Mouse (Mus musculus): ENCODE measurements at regions not wholly inside any gene's neighbourhood (a gene's known extent, or its start where the extent isn't known, plus 50 kb on each side); places are given as distances from the start of the nearest gene placed in this dataset.

- peak; percentile 90 for DNase-seq (ENCODE audit: low spot score)
These were observed 234.7 kb upstream of the A1bg start for GRCm38 (mm10) chr15:61157543-61157942.

GRCm38 (mm10) chr15:61155530-61155929 is 232.7 kb upstream of the A1bg start:
- DNase-seq (ENCODE audit: low spot score), result no peak

- DNase-seq (ENCODE audit: low spot score), result no peak
These were observed 231.4 kb upstream of the A1bg start for GRCm38 (mm10) chr15:61154166-61154565.

DNA sequence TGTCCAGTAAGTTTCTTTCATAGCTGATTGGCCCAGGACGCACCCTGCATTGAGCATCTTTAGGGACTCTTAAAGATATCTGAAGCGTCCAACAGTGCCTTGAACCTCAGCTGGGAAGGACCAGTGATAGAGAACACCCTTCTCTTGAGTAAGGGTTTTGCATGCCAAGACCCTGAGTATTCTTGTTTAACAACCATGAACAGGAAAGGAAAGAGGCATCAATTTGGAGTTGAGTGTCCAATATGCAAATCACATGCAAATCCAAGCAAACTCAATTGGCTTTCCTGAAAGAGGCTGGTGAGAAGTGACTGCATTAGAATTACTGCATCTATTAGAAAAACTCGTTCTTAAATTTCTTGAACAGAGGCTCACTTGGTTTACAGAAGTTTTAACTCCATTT is 220.0 kb upstream of the A1bg start:
- DNase-seq (ENCODE audit: low spot score), result no peak

DNA sequence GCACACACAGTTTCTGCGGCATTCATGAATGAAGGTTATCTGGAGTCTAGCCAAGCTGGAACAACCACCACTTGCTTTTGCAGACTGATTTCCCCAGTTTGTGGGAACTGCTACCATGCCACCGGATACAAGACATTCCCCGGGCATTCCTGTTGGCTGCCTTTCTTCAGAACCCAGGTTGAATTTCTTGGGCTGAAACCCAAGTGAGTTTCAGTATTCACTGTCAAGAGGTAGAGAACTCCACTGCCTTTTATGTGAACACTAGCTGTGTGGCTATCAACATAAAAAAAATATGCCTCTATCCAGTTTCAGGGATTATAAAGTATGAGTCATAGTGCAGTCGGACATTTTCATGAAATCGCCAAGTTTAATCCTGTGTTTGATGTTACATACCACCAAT is 216.3 kb upstream of the A1bg start:
- DNase-seq (ENCODE audit: low spot score), result no peak

- no peak for DNase-seq (ENCODE audit: low spot score)
These were observed 214.0 kb upstream of the A1bg start for GRCm38 (mm10) chr15:61136781-61137180.

DNA sequence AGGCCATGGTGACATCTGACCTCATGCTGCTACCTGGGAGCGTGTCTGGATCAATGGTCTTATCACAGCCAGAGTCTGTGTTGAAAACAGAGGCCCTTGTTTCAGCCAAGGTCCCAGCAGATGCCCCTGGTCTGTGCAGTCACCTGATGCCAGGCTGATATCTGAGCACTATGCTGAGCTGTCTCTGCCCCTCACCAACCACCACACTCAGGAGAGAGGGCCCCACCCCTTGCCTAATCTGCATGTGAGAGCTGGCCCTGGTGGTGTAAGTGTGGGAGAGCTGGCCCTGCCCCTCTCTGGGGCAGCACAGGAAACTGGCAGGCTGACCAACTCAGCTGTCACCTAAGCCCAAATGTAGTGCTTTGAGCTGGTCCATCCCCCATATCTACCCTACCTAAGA is 210.5 kb upstream of the A1bg start:
- no peak for DNase-seq (ENCODE audit: low spot score)

GRCm38 (mm10) chr15:61127971-61128370 is 205.2 kb upstream of the A1bg start:
- no peak for DNase-seq (ENCODE audit: low spot score)

- peak; percentile 5 for DNase-seq (ENCODE audit: low spot score)
These were observed 204.3 kb upstream of the A1bg start for GRCm38 (mm10) chr15:61127130-61127529.

- no peak for DNase-seq (ENCODE audit: low spot score)
These were observed 194.1 kb upstream of the A1bg start for GRCm38 (mm10) chr15:61116912-61117311.

DNA sequence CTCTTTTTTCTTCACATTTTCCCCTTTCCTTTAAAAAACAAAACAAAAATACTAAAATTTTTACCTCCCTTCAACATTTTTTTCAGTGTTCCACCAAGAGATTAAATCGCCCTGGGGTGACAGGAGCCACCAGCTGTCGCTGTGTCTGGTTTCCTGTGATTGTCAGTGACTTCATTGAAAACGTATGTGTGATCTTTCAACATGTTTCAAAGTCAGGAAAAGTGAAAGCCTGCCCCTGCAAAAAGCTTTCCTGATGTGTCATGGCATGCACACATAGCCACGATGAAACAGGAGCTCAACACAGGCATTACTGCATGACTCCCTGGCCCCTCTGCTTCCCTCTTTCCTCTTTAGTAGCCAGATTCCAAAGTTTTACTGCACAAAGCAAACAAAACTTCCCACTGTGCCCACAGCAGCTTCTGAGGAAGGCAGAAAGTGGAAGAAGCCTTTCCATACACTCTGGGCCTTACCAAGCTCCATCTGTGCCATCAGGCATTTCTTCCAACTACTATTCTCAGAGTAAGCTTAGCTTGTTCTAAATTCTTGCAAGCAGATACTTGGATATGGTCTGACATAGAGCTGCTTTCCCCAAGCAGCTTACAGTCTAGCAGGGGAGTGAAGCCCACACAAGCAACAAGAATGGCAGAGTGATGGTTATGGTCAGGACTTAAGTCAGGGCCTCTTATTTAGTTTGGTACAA is 186.8 kb upstream of the A1bg start:
- DNase-seq (ENCODE audit: low spot score), result no peak

DNA sequence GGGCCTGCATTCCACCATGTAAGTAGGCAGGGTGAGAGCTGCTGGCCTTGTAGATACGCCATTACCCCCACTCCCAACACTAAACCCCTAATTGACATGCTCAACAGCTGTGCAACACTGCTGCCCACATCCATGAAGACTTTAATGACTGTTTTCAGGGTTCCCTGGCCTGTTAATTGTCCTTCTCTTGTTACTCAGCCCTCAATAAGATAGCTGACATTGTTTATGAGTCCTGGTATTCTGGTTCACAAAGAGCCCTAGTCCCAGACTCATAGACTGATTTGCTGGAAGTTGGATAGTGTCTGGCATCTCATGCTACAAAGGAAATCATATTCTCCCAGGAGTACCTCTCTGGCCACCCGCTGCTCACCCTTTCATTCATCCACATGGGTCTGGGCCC is 186.1 kb upstream of the A1bg start:
- DNase-seq (ENCODE audit: low spot score), result no peak

- peak; percentile 27 for DNase-seq (ENCODE audit: low spot score)
These were observed 179.9 kb upstream of the A1bg start for GRCm38 (mm10) chr15:61102421-61103412.

DNA sequence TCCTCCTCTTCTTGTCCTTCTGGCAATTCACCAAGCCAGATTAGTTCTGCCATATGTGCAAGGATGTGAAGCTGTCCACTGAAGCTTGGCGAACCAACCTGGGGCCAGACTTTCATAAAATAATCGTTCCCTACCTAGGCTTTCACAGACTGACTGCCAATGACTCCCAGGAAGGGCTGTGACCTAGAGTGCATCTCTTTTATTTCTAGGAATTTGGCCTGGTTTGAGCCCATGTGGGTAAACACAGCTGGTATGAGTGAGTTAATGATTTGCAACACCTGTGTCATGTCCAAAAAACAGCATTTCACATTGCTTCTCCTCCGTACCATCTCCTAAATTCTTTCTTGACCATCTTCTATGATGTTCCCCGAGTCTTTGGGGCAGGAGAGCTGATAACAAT is 178.0 kb upstream of the A1bg start:
- DNase-seq (ENCODE audit: low spot score), result no peak

DNA sequence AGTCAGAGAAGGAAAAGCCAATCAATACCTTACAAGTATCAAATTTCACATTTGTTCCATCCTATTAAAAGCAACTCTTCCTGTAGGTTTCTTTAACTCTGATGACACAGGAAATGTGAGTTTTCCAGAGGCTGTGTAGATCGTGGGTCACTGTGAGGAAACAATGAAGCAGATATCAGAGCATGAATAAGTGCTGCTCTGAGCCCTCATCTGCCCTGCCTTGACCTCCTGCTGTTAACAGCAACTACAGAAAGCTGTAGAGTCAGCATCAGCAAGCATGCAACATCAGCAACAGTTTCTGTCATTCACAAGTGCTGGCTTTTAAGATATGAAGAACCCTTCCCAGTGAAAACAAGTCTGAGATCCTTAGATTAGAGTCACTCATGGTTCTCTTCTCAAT is 176.2 kb upstream of the A1bg start:
- DNase-seq (ENCODE audit: low spot score), result no peak

DNA sequence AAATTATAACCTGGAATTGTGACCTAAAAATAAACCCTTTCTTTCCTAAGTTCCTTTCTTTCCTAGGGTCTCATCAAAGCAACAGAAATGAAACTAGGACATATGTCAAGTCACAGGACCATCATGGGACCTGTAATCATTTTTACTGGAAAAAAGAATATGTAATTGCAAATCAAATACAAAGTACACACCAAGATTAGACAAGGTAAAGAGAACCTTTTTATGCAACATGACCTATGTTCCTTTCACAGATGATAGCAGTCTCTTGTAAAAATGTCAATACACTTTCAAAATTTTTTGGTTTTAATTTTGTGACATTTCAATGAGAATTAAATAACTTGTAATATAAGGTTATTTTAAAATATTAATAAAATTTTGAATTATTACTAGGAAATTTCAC is 175.7 kb upstream of the A1bg start:
- DNase-seq (ENCODE audit: low spot score), result no peak

GRCm38 (mm10) chr15:61096021-61096781 is 173.4 kb upstream of the A1bg start:
- no peak for DNase-seq (ENCODE audit: low spot score)

GRCm38 (mm10) chr15:61055017-61055609 is 132.3 kb upstream of the A1bg start:
- DNase-seq (ENCODE audit: low spot score), result no peak

GRCm38 (mm10) chr15:61051363-61051762 is 128.6 kb upstream of the A1bg start:
- DNase-seq (ENCODE audit: low spot score), result no peak

DNA sequence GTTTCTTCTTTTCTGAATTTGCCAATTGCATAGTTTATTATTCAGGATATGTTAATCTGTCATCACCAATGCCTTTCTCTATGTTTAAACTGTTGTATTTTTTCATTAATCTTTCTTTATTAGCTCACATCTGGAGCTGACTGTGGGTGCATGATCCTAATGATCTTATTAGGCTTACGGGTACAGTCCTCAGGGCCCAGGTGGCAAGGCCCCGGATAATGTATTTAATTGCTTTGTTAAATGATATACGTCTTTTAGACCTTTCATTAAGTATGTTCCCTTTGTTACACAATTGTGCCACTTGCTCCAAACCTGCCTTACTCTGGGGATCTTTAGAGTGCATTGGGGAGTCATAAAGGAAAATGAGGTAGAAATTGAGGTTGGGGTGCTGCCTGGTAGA is 86.7 kb upstream of the A1bg start:
- DNase-seq (ENCODE audit: low spot score), result no peak

- no peak for DNase-seq (ENCODE audit: low spot score)
These were observed 84.7 kb upstream of the A1bg start for GRCm38 (mm10) chr15:61007461-61008059.

DNA sequence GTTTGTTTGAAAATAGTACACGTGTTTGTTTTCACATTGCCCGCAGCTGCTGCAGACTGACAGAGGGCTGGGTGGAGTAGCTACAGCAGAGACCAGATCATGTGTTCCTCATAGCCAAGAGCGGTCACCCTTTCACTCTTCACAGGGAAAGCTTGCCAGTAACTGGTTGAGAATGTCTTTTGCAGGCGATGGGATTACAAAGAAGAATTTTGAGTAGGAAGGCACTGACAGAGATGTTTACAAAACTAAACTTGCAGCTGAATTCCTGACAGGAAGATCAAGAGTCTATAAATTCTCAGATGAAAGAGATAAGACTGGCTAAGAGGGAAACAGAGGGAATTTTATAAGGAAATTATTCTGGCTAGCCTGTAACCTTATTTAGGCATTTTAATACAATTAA is 83.8 kb upstream of the A1bg start:
- DNase-seq (ENCODE audit: low spot score), result peak; percentile 6
